Mouse (Mus musculus): Measurements from ENCODE around the gene Neb. TPM values are rescaled to one million over a fixed set of nuclear protein-coding genes. Genes with fewer than 3 reads are reported as not detected.
A peak's percentile ranks its signal among the peaks of the same experiment; 100 is the strongest.

Gene Neb
- total and polyA plus RNA-seq, 2 experiments from 2014 or later: 0.80 to 3.7 TPM

DNA sequence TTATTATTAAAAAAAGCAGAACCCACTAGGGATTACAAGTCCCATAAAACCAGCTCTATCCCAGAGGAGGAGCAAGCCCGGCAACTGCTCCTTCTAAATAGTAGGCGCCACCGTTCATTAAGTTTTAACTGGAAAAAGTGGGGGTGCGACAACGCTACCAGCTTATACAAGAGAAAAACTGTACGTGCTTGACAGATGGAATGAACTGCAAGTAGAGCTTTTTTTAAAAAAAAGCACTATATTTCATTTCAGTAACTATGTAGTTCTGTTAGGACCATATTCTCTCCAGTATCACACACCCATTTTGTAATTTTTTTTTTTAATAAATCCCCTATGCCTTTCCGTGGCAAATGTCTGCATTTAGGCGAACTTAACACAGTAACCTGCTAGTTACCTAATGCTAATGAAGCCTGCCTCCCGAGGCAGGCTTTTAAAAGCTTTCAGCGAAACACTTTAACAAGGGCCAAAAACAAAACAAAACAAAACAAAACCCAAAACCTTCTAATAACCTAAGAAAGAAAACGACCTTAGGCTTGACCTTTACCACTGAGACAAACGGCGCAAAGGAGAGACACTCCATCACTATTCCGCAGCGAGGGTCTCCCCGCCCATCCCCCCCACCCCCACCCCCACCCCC lies 45.5 kb upstream of the Neb start:
- no peaks in the 10 kb centered on the region for H3K36me3 ChIP-seq (ENCODE audit: insufficient read depth, low read length)
- no peak for TF ChIP-seq CTCF (IDR thresholded peaks at IDR 0.05)
- H3K27ac ChIP-seq (ENCODE audit: low read depth, low read length): no peak overlapping the region
- no peaks in the 10 kb centered on the region for H3K27me3 ChIP-seq (ENCODE audit: insufficient read depth, low read length)
- H3K4me1 ChIP-seq (ENCODE audit: insufficient read depth, low read length): peaks cover 16% of the 10 kb centered on the region; the same call in 1 of the 2 replicates
- H3K4me2 ChIP-seq (ENCODE audit: low read depth, low read length, poor library complexity, severe bottlenecking): peak overlapping the region; percentile 61
- ATAC-seq (ENCODE audit: low FRiP score) (no peak), DNase-seq (ENCODE audit: low spot score) (peak; percentile 24)
- no peaks in the 10 kb centered on the region for H3K9me3 ChIP-seq (ENCODE audit: low read length)
- WGBS: 2% methylated on average over 16 of the region's 16 CpGs
- peak overlapping the region; percentile 99 for H3K4me3 ChIP-seq (ENCODE audit: low read depth, low read length)
- H3K9ac ChIP-seq (replicated peaks; ENCODE audit: low read length, poor library complexity, severe bottlenecking): peak overlapping the region; percentile 93

DNA sequence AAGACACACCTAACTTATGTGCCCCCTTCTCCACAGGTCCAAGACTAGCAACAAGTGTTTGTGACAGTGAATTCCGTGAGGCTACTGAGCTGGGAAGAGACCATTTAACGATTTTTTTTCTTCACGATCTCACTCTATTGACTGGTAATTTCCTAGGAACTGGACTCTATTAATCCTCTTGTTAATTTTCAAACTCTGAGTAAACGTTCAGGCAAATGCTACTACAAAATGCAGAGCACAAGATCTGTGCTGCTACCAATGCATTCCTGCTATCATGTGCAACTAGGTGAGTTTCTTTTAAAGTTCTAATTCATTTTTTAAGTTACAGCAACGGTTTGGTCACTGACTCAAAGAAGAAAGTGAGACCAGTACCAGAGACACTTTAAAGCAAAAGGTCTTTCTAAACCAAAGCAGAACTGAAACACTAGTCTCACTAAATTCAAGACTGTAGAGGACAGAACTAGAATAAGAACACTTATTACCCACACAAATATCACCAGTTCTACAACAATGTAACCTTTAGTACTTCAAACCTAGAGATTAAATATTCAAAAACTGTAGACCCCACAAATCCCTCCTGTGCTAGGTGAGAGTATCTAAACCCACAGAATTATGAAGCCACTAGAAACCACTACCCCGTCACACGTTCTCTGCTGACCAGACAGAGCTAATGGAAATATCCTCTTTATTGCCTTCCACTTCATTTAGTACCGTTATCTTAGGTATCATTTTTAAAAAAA lies 44.8 kb upstream of the Neb start:
- H3K27me3 ChIP-seq (ENCODE audit: insufficient read depth, low read length): no peaks in the 10 kb centered on the region
- no peak for TF ChIP-seq CTCF (IDR thresholded peaks at IDR 0.05)
- peak overlapping the region; percentile 99 for H3K4me3 ChIP-seq (ENCODE audit: low read depth, low read length)
- peak overlapping the region; percentile 61 for H3K4me2 ChIP-seq (ENCODE audit: low read depth, low read length, poor library complexity, severe bottlenecking)
- H3K9ac ChIP-seq (replicated peaks; ENCODE audit: low read length, poor library complexity, severe bottlenecking): no peak overlapping the region
- WGBS: 52% methylated on average over 8 of the region's 8 CpGs
- no peak for ATAC-seq (ENCODE audit: low FRiP score)
- peaks cover 16% of the 10 kb centered on the region; the same call in 1 of the 2 replicates for H3K4me1 ChIP-seq (ENCODE audit: insufficient read depth, low read length)
- H3K27ac ChIP-seq (ENCODE audit: low read depth, low read length): no peak overlapping the region
- DNase-seq (ENCODE audit: low spot score): no peak
- H3K9me3 ChIP-seq (ENCODE audit: low read length): no peaks in the 10 kb centered on the region
- no peaks in the 10 kb centered on the region for H3K36me3 ChIP-seq (ENCODE audit: insufficient read depth, low read length)

DNA sequence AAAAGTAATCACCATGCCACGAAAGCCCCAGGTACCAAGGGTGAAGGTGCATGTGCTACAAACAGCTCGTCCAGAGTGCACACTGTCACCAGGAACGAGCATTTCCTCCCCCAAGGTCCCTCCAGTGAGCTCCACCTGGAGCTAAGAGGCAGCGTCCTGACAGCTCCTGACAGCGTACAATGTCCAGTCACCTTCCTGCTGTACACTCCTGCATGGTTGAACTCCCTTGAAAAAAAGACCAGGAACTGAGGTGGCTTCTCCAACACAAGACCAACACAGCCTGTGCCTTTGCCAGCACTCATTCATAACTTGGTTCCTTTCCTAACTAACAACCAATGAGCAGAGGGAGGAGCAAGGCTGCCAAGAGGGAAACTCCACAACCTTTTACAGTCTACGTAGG lies 42.9 kb upstream of the Neb start:
- Histone ChIP-seq H3K36me3 (ENCODE audit: insufficient read depth, low read length) (no peaks in the 10 kb centered on the region), H3K4me3 (ENCODE audit: low read depth, low read length) (no peak overlapping the region), H3K27me3 (ENCODE audit: insufficient read depth, low read length) (no peaks in the 10 kb centered on the region), H3K9ac (replicated peaks; ENCODE audit: low read length, poor library complexity, severe bottlenecking) (no peak overlapping the region), H3K9me3 (ENCODE audit: low read length) (no peaks in the 10 kb centered on the region), H3K27ac (ENCODE audit: low read depth, low read length) (no peak overlapping the region), H3K4me1 (ENCODE audit: insufficient read depth, low read length) (peaks cover 16% of the 10 kb centered on the region; the same call in 1 of the 2 replicates), H3K4me2 (ENCODE audit: low read depth, low read length, poor library complexity, severe bottlenecking) (no peak overlapping the region)
- WGBS: 69% methylated on average over 6 of the region's 6 CpGs
- no peak for ATAC-seq (ENCODE audit: low FRiP score)
- no peak for TF ChIP-seq CTCF (IDR thresholded peaks at IDR 0.05)
- DNase-seq (ENCODE audit: low spot score): no peak

DNA sequence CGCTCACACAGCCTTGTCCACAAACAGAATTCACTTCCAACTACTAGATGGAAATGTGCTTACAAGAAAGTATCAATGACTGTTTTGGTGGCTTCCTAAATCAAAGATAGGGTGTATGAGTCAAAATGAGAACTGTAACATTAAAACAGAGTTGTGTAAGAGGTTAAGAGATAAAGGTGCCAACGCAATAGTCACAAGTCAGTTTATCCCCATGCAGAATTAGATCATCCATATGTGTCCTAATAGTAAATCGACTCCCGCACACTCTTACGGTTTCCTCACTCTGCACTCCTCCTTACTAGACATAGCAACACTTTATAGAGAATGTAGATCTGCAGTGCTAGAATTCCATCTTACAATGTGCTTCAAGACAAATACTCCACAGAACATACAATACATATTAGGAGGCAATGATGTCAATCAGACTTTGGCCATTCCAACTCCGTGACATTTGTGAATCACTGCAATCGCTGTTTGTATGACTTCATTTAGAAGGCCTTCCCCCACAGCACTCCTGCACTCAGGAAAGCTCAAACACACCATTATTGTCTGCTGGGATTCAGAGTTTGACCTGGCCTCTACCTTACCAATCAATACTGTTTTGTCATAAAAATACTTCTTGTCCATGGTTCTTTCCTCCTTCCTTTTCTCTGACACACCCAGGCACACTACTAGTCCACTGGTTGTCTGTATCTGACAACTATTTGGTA lies 41.9 kb upstream of the Neb start:
- ATAC-seq (ENCODE audit: low FRiP score) (no peak), DNase-seq (ENCODE audit: low spot score) (no peak)
- no peak overlapping the region for H3K27ac ChIP-seq (ENCODE audit: low read depth, low read length)
- H3K4me1 ChIP-seq (ENCODE audit: insufficient read depth, low read length): peaks cover 16% of the 10 kb centered on the region; the same call in 1 of the 2 replicates
- no peak overlapping the region for H3K4me3 ChIP-seq (ENCODE audit: low read depth, low read length)
- H3K9ac ChIP-seq (replicated peaks; ENCODE audit: low read length, poor library complexity, severe bottlenecking): no peak overlapping the region
- H3K36me3 ChIP-seq (ENCODE audit: insufficient read depth, low read length): peaks cover 8% of the 10 kb centered on the region; the same call in 1 of the 2 replicates
- no peaks in the 10 kb centered on the region for H3K27me3 ChIP-seq (ENCODE audit: insufficient read depth, low read length)
- H3K4me2 ChIP-seq (ENCODE audit: low read depth, low read length, poor library complexity, severe bottlenecking): no peak overlapping the region
- WGBS: 91% methylated on average over 7 of the region's 7 CpGs
- no peak for TF ChIP-seq CTCF (IDR thresholded peaks at IDR 0.05)
- H3K9me3 ChIP-seq (ENCODE audit: low read length): no peaks in the 10 kb centered on the region

DNA sequence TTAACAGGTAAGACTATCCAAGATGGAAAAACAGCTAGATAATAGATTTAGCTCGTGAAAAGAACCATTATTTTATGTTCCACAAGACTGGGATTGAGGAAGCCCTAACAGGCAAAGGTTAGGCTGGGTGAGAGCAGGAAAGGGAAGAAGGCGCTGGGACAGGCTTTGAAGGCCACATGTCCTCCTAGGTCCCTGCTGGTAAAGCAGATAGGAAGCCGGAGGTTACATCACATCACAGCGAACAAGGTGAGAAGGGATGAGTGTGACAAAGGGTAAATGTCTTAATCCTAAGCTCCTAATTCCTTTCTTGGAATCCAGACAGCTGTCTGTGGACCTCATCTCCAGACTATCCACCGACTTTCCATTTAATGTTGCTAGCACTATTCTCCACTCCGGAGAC lies 41.0 kb upstream of the Neb start:
- no peak for ATAC-seq (ENCODE audit: low FRiP score)
- no peak for DNase-seq (ENCODE audit: low spot score)
- no peak overlapping the region for H3K9ac ChIP-seq (replicated peaks; ENCODE audit: low read length, poor library complexity, severe bottlenecking)
- H3K4me2 ChIP-seq (ENCODE audit: low read depth, low read length, poor library complexity, severe bottlenecking): no peak overlapping the region
- TF ChIP-seq CTCF (IDR thresholded peaks at IDR 0.05): no peak
- WGBS: 83% methylated on average over 6 of the region's 6 CpGs
- peaks cover 16% of the 10 kb centered on the region; the same call in 1 of the 2 replicates for H3K4me1 ChIP-seq (ENCODE audit: insufficient read depth, low read length)
- peaks cover 8% of the 10 kb centered on the region; the same call in 1 of the 2 replicates for H3K36me3 ChIP-seq (ENCODE audit: insufficient read depth, low read length)
- no peaks in the 10 kb centered on the region for H3K9me3 ChIP-seq (ENCODE audit: low read length)
- H3K27ac ChIP-seq (ENCODE audit: low read depth, low read length): no peak overlapping the region
- H3K27me3 ChIP-seq (ENCODE audit: insufficient read depth, low read length): no peaks in the 10 kb centered on the region
- H3K4me3 ChIP-seq (ENCODE audit: low read depth, low read length): no peak overlapping the region
